Mouse (Mus musculus) G1E (cell line): ENCODE results near the gene Krt90.

Source experiments
- CTCF ChIP-seq: IDR thresholded peaks from 2 replicates; pipeline ENCODE4 v1.5.1; 2012; ENCODE audit warnings: low read depth, low read length, inconsistent platforms, mixed read lengths
- TAL1 ChIP-seq: conservative IDR thresholded peaks from 2 replicates; pipeline ENCODE4 v1.6.1; 2012; ENCODE audit warnings: low read depth, low read length, inconsistent platforms, mixed read lengths

GRCm38 (mm10) chr15:101522556-101523232 lies 40.1 kb downstream of the Krt90 start:
- TF ChIP-seq CTCF (no peak), TAL1 (no peak)
